Mouse (Mus musculus) spleen, postnatal 10 days (tissue): ENCODE results near the gene Gm20388.
A peak's percentile ranks its signal among the peaks of the same experiment; 100 is the strongest.

Source experiments
- DNase-seq, 2 experiments: peaks; one replicate each; pipeline ENCODE4 v3.0.0; 2021 to 2022; ENCODE audit warnings: low spot score in 2 of 2

The Gm20388 gene

DNA sequence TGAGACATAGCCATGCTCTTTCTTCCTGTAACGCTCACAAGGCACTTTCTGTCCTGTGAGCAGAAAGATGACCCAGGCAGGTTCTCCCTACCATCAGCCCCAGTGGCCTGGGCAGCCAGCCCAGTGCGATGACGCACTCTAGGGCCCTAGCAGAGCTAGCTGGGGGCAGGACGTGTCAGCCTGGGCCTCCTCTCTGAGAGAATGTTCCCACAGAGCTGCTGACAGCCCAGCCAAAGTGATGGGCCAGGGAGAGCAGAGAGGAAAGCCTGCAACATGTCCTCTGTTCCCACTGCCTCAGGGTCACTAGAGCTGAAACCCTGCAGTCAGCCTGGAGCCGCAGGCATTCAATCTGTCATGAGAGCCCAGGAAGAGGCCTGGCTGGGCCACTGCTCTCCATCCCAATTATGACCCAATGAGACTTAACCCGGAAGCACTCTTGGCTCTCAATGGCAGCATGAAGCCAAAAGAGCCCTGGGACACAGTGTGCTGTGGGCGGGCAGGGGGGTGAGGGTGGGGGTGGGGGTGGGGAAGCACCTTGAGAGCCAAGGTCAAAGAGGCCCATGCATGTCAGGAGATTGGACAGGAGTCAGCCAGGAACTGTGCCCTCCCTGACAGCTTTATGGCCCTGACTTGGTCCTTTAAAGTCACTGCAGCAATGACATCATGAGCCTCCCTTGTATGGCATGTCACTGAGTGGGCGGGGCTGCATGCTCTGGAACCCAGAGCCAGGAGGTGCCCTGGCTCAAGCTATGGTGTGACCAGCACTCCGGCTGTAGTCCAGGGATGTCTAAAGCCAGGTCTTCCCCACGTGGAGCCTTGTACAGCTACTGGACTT is 1465.7 kb downstream of the Gm20388 start:
- DNase-seq: no peak

DNA sequence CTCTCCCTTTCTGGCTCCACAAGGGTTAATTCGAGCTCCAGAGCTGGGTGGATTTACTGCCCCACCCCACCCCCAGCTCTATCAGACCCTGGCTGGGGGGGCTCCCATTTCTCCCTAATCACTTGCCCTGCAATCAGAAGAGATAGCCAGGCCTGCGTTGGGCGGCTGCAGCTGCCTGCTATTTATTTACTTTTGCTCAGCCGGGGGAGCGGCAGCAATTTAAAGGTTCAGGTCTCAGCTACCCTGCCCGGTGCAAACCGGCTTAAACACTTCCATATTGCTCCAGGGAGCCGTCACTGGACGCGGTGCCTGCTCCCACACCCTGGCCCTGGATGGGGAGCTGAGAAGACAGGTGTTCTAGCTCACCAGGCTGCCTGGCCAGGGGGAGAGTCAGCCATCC is 1467.0 kb downstream of the Gm20388 start:
- DNase-seq: no peak

DNA sequence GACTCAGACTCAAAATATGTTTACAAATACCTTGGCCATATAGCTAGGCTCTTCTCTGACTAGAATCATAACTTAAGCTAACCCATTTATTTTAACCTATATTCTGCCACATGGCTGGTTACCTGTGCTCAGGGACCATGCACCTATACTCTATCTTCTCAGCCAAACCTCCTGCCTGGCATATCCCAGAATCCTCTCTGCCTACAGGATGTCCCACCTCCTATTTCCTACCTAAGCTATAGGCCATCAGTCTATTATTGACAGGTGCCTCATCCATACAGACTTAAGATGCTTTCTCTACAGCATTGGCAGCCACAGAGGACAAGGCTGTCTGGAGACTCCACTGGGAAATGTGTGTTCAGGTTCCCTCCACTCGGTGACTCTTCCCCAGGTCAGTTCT is 1468.7 kb downstream of the Gm20388 start:
- no peak for DNase-seq

DNA sequence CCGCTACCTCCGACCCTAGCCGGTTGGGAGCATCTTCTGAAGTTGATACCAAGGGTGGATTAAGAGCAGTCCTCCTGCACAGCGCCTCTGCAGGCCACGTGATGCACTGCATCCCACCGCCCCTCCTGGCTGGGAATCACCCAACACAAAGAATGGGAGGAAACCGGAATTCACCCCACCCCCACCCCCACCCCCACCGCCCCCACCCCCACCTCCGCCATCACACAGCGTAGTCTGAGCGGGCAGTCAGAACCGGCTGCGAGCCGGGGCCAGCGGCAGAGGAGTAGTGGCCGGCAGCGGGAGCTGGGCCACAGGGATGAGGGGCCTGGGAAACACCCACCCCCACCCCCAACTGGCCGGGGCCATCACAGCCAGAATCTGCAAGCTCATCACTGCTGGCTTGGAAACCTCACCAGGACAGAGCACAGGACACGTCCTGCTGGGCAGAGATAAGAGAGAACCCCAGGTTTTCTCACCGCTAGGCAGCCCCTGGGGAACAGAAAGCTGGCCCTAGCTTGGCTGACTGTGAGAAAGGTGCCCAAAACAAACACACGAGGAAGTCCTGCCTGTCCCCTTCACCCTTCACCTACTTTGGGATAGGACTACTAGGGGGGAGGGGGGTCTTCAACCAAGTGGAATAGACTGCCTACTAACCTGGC is 1472.1 kb downstream of the Gm20388 start:
- peak; percentile 45 to 79 for DNase-seq

DNA sequence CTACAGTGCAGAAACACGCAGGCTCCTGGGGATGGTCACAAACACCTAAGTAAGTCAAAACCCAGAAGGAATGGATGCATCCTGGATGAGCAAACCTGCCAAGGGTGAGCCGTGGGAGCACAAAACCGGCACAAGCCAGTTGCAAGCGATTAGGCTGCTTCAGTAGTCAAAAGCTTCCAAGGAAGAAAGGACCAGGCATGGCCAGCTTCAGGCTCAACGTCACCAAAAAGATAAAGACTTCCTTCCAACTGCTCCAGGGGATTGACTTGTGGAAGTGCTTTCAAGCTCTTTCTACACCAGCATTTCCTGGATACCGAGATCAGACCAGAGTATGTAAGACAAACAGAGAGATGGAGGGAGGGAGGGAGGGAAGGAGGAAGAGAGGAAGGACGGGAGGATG is 1474.9 kb downstream of the Gm20388 start:
- no peak for DNase-seq

DNA sequence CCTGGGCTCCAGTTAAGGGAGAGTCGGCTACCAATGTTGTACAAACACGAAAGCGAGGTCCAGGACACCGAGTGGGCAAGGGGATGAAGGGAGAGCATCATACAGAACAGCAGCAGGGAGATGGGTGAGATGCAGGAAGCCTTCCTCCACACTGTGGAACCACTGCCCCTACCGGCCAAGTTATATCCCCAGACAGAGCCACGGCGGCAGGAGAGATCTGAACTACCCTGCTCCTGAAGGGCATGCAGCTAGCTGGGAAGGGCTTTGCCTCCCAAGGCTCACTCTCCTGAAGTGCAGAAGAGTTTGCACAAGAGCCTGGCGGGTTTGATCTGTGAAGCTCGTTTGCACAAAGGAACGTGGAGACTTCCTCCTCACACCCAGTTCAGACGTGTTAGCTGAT is 1480.0 kb downstream of the Gm20388 start:
- DNase-seq: no peak

DNA sequence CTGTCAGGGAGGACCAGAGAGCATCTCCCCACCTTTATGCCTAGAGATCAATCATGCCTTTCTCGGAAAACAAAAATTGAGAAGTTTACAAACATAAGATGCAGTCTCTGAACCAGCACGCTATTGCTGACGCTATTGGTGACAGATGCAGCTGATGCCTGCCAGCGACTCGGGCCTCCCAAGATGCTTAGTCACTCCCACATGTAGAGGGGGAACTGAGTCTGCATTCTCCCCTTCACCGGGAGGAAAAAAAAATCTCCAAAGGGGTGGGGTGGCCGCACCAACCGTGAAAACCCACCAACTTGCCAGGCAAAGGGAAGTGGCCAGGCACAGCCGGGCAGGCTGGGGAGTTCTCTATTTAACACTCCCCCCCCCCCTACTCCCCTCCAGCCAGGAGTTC is 1480.6 kb downstream of the Gm20388 start:
- DNase-seq: no peak

DNA sequence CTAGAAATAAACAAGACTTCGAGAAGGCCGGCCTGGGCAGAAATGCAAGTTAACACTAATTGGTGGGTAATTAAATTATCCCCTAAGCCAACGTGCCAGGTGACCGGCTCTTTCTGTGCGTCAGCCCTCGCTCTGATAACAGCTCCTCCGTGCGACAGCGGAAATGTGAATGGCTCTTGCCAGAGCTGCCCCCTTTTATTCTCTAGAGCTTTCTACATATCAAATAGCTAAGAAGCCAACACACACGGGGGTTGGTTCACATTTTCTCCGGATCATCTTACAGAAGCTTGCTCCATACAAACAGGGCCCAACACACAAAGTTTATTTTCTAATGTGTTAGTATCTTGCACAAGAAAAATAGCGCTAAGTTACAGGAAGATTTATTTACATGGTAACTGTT is 1481.1 kb downstream of the Gm20388 start:
- no peak for DNase-seq

DNA sequence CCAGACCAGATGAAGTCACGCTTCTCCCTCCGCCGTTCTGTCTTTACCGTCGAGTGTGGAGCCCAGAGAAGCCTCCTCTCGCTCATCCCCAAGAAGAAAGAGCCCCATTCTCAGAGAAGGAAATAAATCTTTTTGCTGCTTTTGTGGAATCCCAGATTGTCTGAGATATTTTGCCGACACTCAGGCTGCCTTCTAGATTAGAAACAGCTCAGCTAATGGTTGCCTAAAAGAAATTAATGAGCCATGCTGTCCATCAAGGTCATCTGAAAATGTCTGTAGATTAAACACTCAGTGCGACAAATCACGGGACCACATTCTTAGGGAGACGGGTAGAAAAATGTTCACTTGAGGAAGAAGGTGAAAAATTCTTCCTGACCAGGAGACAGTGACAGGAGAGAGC is 1481.8 kb downstream of the Gm20388 start:
- no peak for DNase-seq

DNA sequence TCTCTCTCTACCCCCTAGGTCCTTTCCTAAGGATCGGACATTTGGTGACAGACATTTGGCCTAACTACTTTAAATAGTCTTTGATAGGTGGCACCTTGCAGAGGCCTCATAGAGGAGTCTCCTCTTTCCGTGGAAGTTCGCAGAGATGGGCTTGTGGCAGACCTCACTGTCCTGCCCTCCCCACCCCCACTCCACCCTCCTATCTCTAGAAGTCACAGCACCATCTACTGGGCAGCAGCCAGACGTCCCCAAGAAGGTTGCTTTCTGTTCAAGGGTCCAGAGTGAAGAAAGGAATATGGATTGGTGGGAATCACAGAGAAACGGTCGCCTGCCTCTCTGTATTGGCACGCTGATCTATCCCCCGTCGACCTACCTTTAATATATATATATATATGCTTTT is 1482.5 kb downstream of the Gm20388 start:
- no peak for DNase-seq

DNA sequence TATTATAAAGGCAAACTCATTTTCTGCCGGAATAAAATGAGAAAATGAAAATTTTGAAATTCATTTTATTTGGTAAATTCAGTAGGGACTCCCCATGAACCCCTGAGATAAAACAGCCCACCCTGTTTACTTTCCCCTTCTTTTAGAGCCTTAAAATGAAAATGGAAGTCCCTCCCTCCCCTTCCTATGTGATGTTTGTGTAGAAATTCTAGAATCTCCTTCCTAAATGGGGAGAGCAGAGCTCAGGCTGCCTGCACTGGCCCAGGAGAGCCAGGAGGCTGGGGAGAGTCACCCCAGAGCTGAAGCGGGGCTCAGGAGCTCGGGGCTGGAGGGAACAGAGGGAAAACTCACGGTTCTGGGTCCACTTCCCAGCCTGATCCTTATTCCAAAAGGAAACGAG is 1484.0 kb downstream of the Gm20388 start:
- no peak for DNase-seq

DNA sequence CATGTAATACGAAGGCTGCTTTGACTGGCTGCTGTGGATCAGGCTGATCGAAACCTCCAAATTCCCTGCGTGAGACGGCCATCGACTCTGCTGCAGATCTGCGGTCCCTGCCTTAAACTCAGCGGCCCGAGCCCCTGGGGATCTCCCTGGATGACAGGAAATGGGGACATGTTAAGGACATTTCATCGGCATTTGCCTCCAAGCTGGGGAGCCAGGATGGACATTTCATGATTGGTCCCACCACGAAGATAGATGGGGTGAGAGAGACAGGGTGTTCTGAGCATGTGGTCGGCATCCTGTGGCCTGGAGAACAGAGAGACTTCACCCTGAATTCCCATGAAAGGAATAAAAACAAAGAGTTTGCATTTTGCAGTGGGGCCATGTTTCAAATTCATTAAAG is 1484.7 kb downstream of the Gm20388 start:
- DNase-seq: no peak

DNA sequence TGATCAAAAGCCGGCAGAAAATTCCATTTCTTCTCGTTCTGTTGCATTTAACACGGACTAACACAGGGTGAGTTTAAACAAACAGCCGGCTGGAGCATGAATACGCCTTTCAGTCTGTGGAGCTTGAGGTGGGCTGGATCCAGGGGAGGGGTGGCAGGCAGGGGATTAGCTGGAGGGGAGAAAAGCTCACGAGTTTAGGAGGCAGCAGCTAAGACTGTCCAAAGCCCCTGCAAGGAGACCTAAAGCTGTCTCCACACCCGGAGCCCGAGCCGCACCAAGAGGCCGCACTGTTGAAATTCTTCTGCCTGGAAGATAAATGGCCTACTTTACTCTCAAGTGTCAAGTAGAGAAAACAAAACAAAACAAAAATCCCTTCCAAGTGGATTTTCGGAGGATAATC is 1485.5 kb downstream of the Gm20388 start:
- DNase-seq: no peak

DNA sequence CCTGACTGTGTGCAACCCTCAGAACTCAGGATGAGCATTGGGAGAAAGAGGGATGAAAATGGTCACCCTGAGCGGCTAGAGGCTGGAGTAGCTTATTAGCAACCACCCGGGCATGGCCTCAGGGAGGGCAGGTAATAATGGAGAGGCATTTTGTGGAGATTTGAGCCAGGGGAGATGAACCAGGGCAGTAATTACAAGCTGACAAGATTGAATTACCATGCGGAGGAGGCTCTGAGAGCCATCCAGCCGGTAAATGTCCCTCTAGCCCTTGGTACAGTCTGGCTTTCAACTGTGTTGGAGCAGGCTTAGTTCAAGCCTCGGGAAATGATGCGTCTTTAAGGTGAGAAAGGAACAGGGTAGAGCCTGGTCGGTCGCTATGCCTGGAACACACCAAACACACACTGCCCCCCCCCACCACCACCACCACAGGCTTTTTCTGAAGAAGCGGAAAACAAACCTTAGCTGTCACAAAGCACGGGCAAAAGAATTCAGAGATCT is 1486.6 kb downstream of the Gm20388 start:
- DNase-seq: no peak

DNA sequence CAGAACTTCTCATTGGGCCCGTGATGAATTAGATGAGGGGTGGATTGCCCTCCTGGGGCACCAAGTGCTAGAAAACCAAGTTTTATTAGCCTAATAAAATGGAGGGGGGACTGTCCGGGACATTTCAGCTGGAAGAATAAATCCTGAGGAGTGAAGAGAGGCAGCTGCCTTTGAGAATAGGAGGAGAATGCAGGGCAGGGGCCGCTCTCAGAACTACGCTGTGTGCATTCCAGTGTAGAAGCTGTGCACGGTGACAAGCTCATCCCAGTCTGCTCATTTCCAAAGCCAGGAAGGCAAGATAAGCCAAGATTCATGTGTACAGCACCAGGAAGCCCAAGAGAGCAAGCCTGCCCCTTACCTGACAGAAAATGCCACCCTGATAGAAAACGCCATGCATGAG is 1487.4 kb downstream of the Gm20388 start:
- DNase-seq: no peak

DNA sequence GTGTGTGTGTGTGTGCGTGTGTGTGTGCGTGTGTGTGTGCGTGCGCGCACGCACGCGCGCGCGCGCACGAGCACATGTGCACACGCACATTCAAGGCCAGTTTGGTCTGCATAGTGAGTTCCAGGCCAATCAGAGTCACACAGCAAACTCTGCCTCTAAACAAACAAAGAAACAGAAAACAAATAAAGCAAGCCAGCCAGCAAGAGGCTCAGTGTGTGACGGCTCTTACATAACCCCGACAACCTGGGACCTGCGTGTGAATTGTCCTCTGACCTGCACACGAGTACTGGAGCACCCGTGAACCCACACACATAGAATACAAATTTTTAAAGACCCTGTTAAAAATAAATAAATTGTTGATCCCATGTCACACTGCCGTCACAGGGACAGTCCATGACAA is 1488.1 kb downstream of the Gm20388 start:
- no peak for DNase-seq

DNA sequence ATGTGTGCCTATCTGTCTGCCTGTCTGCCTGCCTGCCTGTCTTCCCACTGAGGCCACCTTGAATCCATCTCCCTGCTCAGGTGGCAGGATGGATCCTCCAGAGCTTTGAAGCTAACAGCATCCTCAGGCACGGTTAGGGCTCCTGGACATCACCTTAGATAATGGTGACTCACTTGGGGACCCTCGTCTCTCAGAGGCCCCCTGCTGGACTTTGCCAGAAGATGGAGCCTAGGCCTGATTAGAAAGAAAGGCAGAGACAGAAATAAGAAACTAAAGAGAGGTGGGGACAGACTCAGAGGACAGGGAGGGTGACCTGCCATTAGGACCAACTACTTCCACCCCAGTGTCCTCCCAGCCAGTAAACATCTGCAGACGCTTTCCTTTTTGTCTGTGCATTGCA is 1488.5 kb downstream of the Gm20388 start:
- DNase-seq: no peak

DNA sequence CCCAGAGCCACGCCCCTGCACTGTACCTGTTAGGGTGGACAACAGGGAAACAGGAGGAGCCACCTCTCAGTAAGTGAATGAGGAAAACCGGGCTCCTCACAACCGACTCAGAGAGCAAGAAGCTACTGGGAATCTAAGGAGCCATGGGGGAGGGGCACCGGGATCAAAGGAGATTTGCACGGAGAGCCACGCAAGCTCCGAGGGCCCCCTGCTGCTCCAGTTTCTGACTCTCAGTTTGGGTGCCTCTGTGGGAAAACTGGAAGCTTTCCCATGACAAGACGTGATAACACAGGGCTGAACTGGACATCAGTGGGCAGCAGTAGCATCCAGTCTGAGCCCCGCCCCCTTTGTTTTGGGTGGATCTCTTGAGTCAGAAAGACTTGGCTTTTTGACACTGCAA is 1489.9 kb downstream of the Gm20388 start:
- no peak for DNase-seq

DNA sequence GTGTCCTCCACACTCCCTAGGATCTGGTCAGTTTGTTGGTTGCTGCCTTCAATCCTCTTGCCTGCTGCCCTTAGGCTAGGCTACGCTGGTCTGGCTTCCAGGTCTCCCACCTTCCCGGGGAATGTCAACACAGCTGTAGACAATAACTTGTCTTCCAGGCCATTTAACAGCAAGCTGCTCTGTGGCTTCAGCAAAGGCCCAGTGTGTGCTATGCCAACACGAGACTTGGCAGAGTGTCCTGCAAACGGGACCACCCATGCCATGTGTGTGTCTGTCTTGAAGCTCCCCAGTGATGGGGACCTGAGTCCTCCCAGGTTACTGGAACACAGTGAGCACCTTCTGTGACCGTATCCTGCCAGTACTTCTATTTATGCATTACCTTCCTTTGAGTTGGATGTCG is 1493.2 kb downstream of the Gm20388 start:
- no peak for DNase-seq

DNA sequence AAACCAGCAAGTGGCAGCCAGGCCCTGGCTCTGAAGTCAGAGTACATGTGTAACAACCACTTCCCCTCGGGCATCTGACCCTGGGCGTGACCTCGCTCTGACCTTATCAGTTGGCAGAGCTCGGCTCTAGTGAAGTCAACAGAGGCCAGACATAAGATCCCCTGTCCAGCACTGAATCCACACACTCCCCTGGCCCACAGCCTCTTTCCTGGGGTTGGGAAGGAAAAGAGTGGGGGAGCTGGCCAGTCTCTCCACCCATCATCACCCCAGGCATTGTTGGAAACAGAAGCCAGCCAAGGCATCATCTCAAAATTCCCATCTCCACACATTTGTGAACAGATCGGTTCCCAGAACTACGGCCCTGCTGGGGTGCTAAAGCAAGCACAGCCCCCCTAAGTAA is 1507.4 kb downstream of the Gm20388 start:
- no peak for DNase-seq

DNA sequence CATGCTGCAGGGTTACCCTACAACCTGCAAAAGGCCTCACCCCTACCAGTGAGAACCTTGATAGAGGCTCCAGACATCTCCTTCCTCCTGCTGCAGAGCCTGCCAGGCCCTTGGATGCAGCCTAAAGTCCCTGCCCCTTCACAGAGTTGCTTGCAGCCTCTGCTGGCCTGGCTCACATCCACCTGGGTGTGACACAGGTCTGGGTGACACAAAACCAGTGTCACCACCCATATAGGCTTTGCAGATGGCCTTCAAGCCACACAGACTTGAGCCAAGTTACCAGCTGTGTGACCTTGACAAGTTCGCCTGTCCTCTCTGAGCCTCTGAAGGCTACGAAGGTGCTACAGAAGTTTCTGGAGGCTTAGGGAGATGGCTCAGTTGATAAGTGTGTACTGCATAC is 1508.9 kb downstream of the Gm20388 start:
- no peak for DNase-seq

DNA sequence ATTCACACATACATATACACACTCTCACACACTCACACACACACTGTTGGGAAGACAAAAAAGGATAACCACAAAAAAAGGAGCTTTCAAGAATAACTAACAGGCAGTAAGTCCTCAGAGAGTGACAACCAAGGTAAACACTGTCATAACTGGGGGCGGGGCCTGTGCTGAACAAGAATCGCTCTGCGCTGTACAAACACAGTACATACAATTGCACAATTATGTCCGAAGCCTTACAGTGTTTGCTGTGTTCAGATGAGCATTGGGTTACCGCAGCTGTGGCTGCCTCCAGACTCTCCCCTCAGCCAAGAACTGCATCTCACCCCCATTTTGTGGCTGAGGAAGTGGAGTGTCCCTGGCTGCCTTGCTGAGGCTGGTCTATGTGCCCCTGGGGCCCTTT is 1510.4 kb downstream of the Gm20388 start:
- DNase-seq: no peak

DNA sequence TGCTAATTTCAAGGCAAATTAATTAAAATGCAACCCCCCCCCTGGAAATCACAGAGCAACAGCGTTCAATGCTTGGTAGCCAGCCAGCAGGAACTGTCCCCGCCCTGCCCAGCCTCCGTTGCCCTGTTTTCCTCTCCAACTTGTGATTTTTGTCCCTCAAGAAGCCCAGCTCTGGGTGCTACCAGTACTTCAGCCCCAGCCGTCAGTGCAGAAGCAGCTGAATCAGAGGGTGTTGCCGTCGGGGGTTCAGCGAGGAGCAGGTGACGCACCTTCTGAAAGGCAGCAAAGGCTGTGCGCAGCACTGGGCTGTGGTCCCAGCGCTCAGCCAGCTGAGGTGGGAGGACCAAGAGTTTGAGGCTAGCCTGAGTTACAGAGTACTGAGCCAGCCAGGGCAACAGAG is 1513.4 kb downstream of the Gm20388 start:
- DNase-seq: no peak
